Mouse (Mus musculus) splenic B cell, adult 2 months (primary cell): ENCODE measurements at regions not wholly inside any gene's neighbourhood (a gene's known extent, or its start where the extent isn't known, plus 50 kb on each side); places are given as distances from the start of the nearest gene placed in this dataset.

Experiments
- DNase-seq: peaks from one replicate; pipeline ENCODE4 v3.0.0-alpha.2; 2011; ENCODE audit warnings: low read depth, low spot score
- H3K27me3 ChIP-seq: 2 replicates; pipeline ENCODE4 v1.6.1; 2012; ENCODE audit warnings: mild to moderate bottlenecking, low read length, moderate library complexity, mixed read lengths; ENCODE audit not compliant: control insufficient read depth, poor library complexity, insufficient read depth, severe bottlenecking
- H3K36me3 ChIP-seq: 2 replicates; pipeline ENCODE4 v1.6.1; 2012; ENCODE audit warnings: mild to moderate bottlenecking, low read length, moderate library complexity, mixed read lengths; ENCODE audit not compliant: control insufficient read depth, poor library complexity, insufficient read depth, severe bottlenecking

GRCm38 (mm10) chr15:60692149-60692548, 161.4 kb downstream of the Fam84b start:
- no peaks in the 10 kb centered on the region for H3K36me3 ChIP-seq
- no peak for DNase-seq
- H3K27me3 ChIP-seq = no peaks in the 10 kb centered on the region

- H3K27me3 ChIP-seq = no peaks in the 10 kb centered on the region
- DNase-seq = no peak
- H3K36me3 ChIP-seq = no peaks in the 10 kb centered on the region
Measured at GRCm38 (mm10) chr15:60677397-60677796, 176.2 kb downstream of the Fam84b start.

- no peaks in the 10 kb centered on the region for H3K36me3 ChIP-seq
- H3K27me3 ChIP-seq = no peaks in the 10 kb centered on the region
- DNase-seq = no peak
Measured at GRCm38 (mm10) chr15:60657572-60657971, 196.0 kb downstream of the Fam84b start.

GRCm38 (mm10) chr15:60655113-60655512, 198.5 kb downstream of the Fam84b start:
- no peak for DNase-seq
- no peaks in the 10 kb centered on the region for H3K27me3 ChIP-seq

GRCm38 (mm10) chr15:60649252-60649651, 204.3 kb downstream of the Fam84b start:
- H3K36me3 ChIP-seq = no peaks in the 10 kb centered on the region
- no peak for DNase-seq
- H3K27me3 ChIP-seq = no peaks in the 10 kb centered on the region

More at GRCm38 (mm10) chr15:60655113-60655512, 198.5 kb downstream of the Fam84b start:
- H3K36me3 ChIP-seq = no peaks in the 10 kb centered on the region

- Histone ChIP-seq H3K36me3 (no peaks in the 10 kb centered on the region), H3K27me3 (no peaks in the 10 kb centered on the region)
- no peak for DNase-seq
Measured at GRCm38 (mm10) chr15:60641770-60642169, 211.8 kb downstream of the Fam84b start.

- no peaks in the 10 kb centered on the region for H3K27me3 ChIP-seq
- no peaks in the 10 kb centered on the region for H3K36me3 ChIP-seq
- no peak for DNase-seq
Measured at GRCm38 (mm10) chr15:60633457-60633850, 220.1 kb downstream of the Fam84b start.

GRCm38 (mm10) chr15:60632789-60633456, 220.7 kb downstream of the Fam84b start:
- Histone ChIP-seq H3K36me3 (no peaks in the 10 kb centered on the region), H3K27me3 (no peaks in the 10 kb centered on the region)
- DNase-seq = no peak

GRCm38 (mm10) chr15:60630756-60631402, 222.7 kb downstream of the Fam84b start:
- no peak for DNase-seq
- no peaks in the 10 kb centered on the region for H3K36me3 ChIP-seq
- H3K27me3 ChIP-seq = no peaks in the 10 kb centered on the region

- DNase-seq = no peak
- Histone ChIP-seq H3K27me3 (no peaks in the 10 kb centered on the region), H3K36me3 (no peaks in the 10 kb centered on the region)
Measured at GRCm38 (mm10) chr15:60618801-60619200, 234.8 kb downstream of the Fam84b start.

- no peak for DNase-seq
- H3K27me3 ChIP-seq = no peaks in the 10 kb centered on the region
- H3K36me3 ChIP-seq = no peaks in the 10 kb centered on the region
Measured at GRCm38 (mm10) chr15:60617371-60617770, 236.2 kb downstream of the Fam84b start.

- Histone ChIP-seq H3K27me3 (no peaks in the 10 kb centered on the region), H3K36me3 (no peaks in the 10 kb centered on the region)
- no peak for DNase-seq
Measured at GRCm38 (mm10) chr15:60601885-60602284, 251.7 kb downstream of the Fam84b start.

- Histone ChIP-seq H3K27me3 (no peaks in the 10 kb centered on the region), H3K36me3 (no peaks in the 10 kb centered on the region)
- DNase-seq = no peak
Measured at GRCm38 (mm10) chr15:60577084-60577483, 276.5 kb downstream of the Fam84b start.

GRCm38 (mm10) chr15:60566267-60566666, 287.3 kb downstream of the Fam84b start:
- no peak for DNase-seq
- no peaks in the 10 kb centered on the region for H3K27me3 ChIP-seq
- no peaks in the 10 kb centered on the region for H3K36me3 ChIP-seq

GRCm38 (mm10) chr15:60565017-60565416, 288.6 kb downstream of the Fam84b start:
- H3K36me3 ChIP-seq = no peaks in the 10 kb centered on the region
- no peak for DNase-seq
- H3K27me3 ChIP-seq = no peaks in the 10 kb centered on the region
